Mouse (Mus musculus): ENCODE results near the gene Ksr2. TPM values are rescaled to one million over a fixed set of nuclear protein-coding genes. Genes with fewer than 3 reads are reported as not detected.

Gene Ksr2
- polyA plus RNA-seq, 1 experiment from 2014 or later: 1.1 TPM

- H3K4me2 ChIP-seq (replicated peaks): no peak overlapping the region
- H3K4me1 ChIP-seq: no peaks in the 10 kb centered on the region
- no peaks in the 10 kb centered on the region for H3K36me3 ChIP-seq
- 62% methylated on average over 7 of the region's 7 CpGs for WGBS
- H3K9ac ChIP-seq: no peak overlapping the region
- H3K9me3 ChIP-seq (replicated peaks): no peaks in the 10 kb centered on the region
- no peak overlapping the region for H3K4me3 ChIP-seq (replicated peaks)
- H3K27ac ChIP-seq (replicated peaks): no peak overlapping the region
- no peak for ATAC-seq (ENCODE audit: insufficient number of reproducible peaks, low FRiP score, low TSS enrichment, low read depth)
- H3K27me3 ChIP-seq: no peaks in the 10 kb centered on the region
These were observed 277.5 kb downstream of the Ksr2 start for GRCm38 (mm10) chr5:117691271-117691670.

- Histone ChIP-seq H3K4me1 (no peaks in the 10 kb centered on the region), H3K27ac (replicated peaks) (no peak overlapping the region), H3K9me3 (replicated peaks) (no peaks in the 10 kb centered on the region), H3K9ac (no peak overlapping the region), H3K36me3 (no peaks in the 10 kb centered on the region), H3K27me3 (no peaks in the 10 kb centered on the region), H3K4me2 (replicated peaks) (no peak overlapping the region), H3K4me3 (replicated peaks) (no peak overlapping the region)
- 69% methylated on average over 3 of the region's 3 CpGs for WGBS
- no peak for ATAC-seq (ENCODE audit: insufficient number of reproducible peaks, low FRiP score, low TSS enrichment, low read depth)
These were observed 279.8 kb downstream of the Ksr2 start for GRCm38 (mm10) chr5:117693557-117693956.

- 60% methylated on average over 11 of the region's 11 CpGs for WGBS
- Histone ChIP-seq H3K9ac (no peak overlapping the region), H3K4me2 (replicated peaks) (no peak overlapping the region), H3K27ac (replicated peaks) (no peak overlapping the region), H3K9me3 (replicated peaks) (no peaks in the 10 kb centered on the region), H3K4me1 (no peaks in the 10 kb centered on the region), H3K4me3 (replicated peaks) (no peak overlapping the region), H3K36me3 (no peaks in the 10 kb centered on the region), H3K27me3 (no peaks in the 10 kb centered on the region)
- no peak for ATAC-seq (ENCODE audit: insufficient number of reproducible peaks, low FRiP score, low TSS enrichment, low read depth)
These were observed 280.8 kb downstream of the Ksr2 start for GRCm38 (mm10) chr5:117694632-117695031.

- Histone ChIP-seq H3K27me3 (no peaks in the 10 kb centered on the region), H3K36me3 (no peaks in the 10 kb centered on the region), H3K27ac (replicated peaks) (no peak overlapping the region), H3K4me2 (replicated peaks) (no peak overlapping the region), H3K4me3 (replicated peaks) (no peak overlapping the region), H3K4me1 (no peaks in the 10 kb centered on the region), H3K9me3 (replicated peaks) (no peaks in the 10 kb centered on the region), H3K9ac (no peak overlapping the region)
- ATAC-seq (ENCODE audit: insufficient number of reproducible peaks, low FRiP score, low TSS enrichment, low read depth): no peak
- 76% methylated on average over 8 of the region's 8 CpGs for WGBS
These were observed 282.6 kb downstream of the Ksr2 start for GRCm38 (mm10) chr5:117696366-117696765.

GRCm38 (mm10) chr5:117697589-117697988 is 283.8 kb downstream of the Ksr2 start:
- no peak overlapping the region for H3K4me2 ChIP-seq (replicated peaks)
- H3K4me1 ChIP-seq: no peaks in the 10 kb centered on the region
- H3K36me3 ChIP-seq: no peaks in the 10 kb centered on the region
- H3K9ac ChIP-seq: no peak overlapping the region
- 57% methylated on average over 6 of the region's 6 CpGs for WGBS
- no peak overlapping the region for H3K4me3 ChIP-seq (replicated peaks)
- H3K9me3 ChIP-seq (replicated peaks): no peaks in the 10 kb centered on the region
- H3K27ac ChIP-seq (replicated peaks): no peak overlapping the region
- no peaks in the 10 kb centered on the region for H3K27me3 ChIP-seq
- no peak for ATAC-seq (ENCODE audit: insufficient number of reproducible peaks, low FRiP score, low TSS enrichment, low read depth)

- H3K36me3 ChIP-seq: no peaks in the 10 kb centered on the region
- no peaks in the 10 kb centered on the region for H3K9me3 ChIP-seq (replicated peaks)
- no peak overlapping the region for H3K27ac ChIP-seq (replicated peaks)
- H3K9ac ChIP-seq: no peak overlapping the region
- no peak overlapping the region for H3K4me2 ChIP-seq (replicated peaks)
- no peak for ATAC-seq (ENCODE audit: insufficient number of reproducible peaks, low FRiP score, low TSS enrichment, low read depth)
- H3K27me3 ChIP-seq: no peaks in the 10 kb centered on the region
- WGBS: 84% methylated on average over 9 of the region's 9 CpGs
- no peaks in the 10 kb centered on the region for H3K4me1 ChIP-seq
- no peak overlapping the region for H3K4me3 ChIP-seq (replicated peaks)
These were observed 290.6 kb downstream of the Ksr2 start for GRCm38 (mm10) chr5:117704371-117704770.

GRCm38 (mm10) chr5:117706633-117707032 is 292.8 kb downstream of the Ksr2 start:
- Histone ChIP-seq H3K27me3 (no peaks in the 10 kb centered on the region), H3K4me2 (replicated peaks) (no peak overlapping the region), H3K4me1 (no peaks in the 10 kb centered on the region), H3K36me3 (no peaks in the 10 kb centered on the region), H3K27ac (replicated peaks) (no peak overlapping the region), H3K4me3 (replicated peaks) (no peak overlapping the region), H3K9me3 (replicated peaks) (no peaks in the 10 kb centered on the region), H3K9ac (no peak overlapping the region)
- WGBS: 16% methylated on average over 11 of the region's 11 CpGs
- ATAC-seq (ENCODE audit: insufficient number of reproducible peaks, low FRiP score, low TSS enrichment, low read depth): no peak

- no peak overlapping the region for H3K4me2 ChIP-seq (replicated peaks)
- no peak overlapping the region for H3K9ac ChIP-seq
- H3K36me3 ChIP-seq: no peaks in the 10 kb centered on the region
- no peaks in the 10 kb centered on the region for H3K4me1 ChIP-seq
- 83% methylated on average over 6 of the region's 6 CpGs for WGBS
- ATAC-seq (ENCODE audit: insufficient number of reproducible peaks, low FRiP score, low TSS enrichment, low read depth): no peak
- no peaks in the 10 kb centered on the region for H3K27me3 ChIP-seq
- H3K4me3 ChIP-seq (replicated peaks): no peak overlapping the region
- no peak overlapping the region for H3K27ac ChIP-seq (replicated peaks)
- H3K9me3 ChIP-seq (replicated peaks): no peaks in the 10 kb centered on the region
These were observed 295.5 kb downstream of the Ksr2 start for GRCm38 (mm10) chr5:117709306-117709705.

GRCm38 (mm10) chr5:117711636-117712035 is 297.8 kb downstream of the Ksr2 start:
- no peaks in the 10 kb centered on the region for H3K36me3 ChIP-seq
- 64% methylated on average over 10 of the region's 10 CpGs for WGBS
- H3K27ac ChIP-seq (replicated peaks): no peak overlapping the region
- no peaks in the 10 kb centered on the region for H3K27me3 ChIP-seq
- no peak overlapping the region for H3K9ac ChIP-seq
- no peak overlapping the region for H3K4me2 ChIP-seq (replicated peaks)
- no peaks in the 10 kb centered on the region for H3K4me1 ChIP-seq
- H3K4me3 ChIP-seq (replicated peaks): no peak overlapping the region
- no peaks in the 10 kb centered on the region for H3K9me3 ChIP-seq (replicated peaks)
- no peak for ATAC-seq (ENCODE audit: insufficient number of reproducible peaks, low FRiP score, low TSS enrichment, low read depth)

GRCm38 (mm10) chr5:117712207-117712606 is 298.4 kb downstream of the Ksr2 start:
- no peak overlapping the region for H3K27ac ChIP-seq (replicated peaks)
- no peak overlapping the region for H3K4me2 ChIP-seq (replicated peaks)
- no peak overlapping the region for H3K9ac ChIP-seq
- no peaks in the 10 kb centered on the region for H3K9me3 ChIP-seq (replicated peaks)
- H3K4me1 ChIP-seq: no peaks in the 10 kb centered on the region
- no peaks in the 10 kb centered on the region for H3K27me3 ChIP-seq
- no peaks in the 10 kb centered on the region for H3K36me3 ChIP-seq
- H3K4me3 ChIP-seq (replicated peaks): no peak overlapping the region
- no peak for ATAC-seq (ENCODE audit: insufficient number of reproducible peaks, low FRiP score, low TSS enrichment, low read depth)
- 52% methylated on average over 12 of the region's 12 CpGs for whole genome bisulfite sequencing

GRCm38 (mm10) chr5:117717120-117717519 is 303.3 kb downstream of the Ksr2 start:
- 70% methylated on average over 9 of the region's 9 CpGs for WGBS
- ATAC-seq (ENCODE audit: insufficient number of reproducible peaks, low FRiP score, low TSS enrichment, low read depth): no peak

GRCm38 (mm10) chr5:117723316-117723715 is 309.5 kb downstream of the Ksr2 start:
- Histone ChIP-seq H3K4me3 (replicated peaks) (no peak overlapping the region), H3K4me2 (replicated peaks) (no peak overlapping the region), H3K27me3 (no peaks in the 10 kb centered on the region), H3K36me3 (no peaks in the 10 kb centered on the region), H3K27ac (replicated peaks) (no peak overlapping the region), H3K9me3 (replicated peaks) (no peaks in the 10 kb centered on the region), H3K4me1 (no peaks in the 10 kb centered on the region), H3K9ac (no peak overlapping the region)
- no peak for ATAC-seq (ENCODE audit: insufficient number of reproducible peaks, low FRiP score, low TSS enrichment, low read depth)
- 81% methylated on average over 4 of the region's 4 CpGs for WGBS

More at GRCm38 (mm10) chr5:117717120-117717519, 303.3 kb downstream of the Ksr2 start:
- Histone ChIP-seq H3K9ac (no peak overlapping the region), H3K36me3 (no peaks in the 10 kb centered on the region), H3K27me3 (no peaks in the 10 kb centered on the region), H3K4me1 (no peaks in the 10 kb centered on the region), H3K9me3 (replicated peaks) (no peaks in the 10 kb centered on the region), H3K4me2 (replicated peaks) (no peak overlapping the region), H3K4me3 (replicated peaks) (no peak overlapping the region), H3K27ac (replicated peaks) (no peak overlapping the region)

All from embryonic facial prominence, embryonic 15.5 days (tissue).